Mouse (Mus musculus) cerebellum, postnatal 25 days (tissue): ENCODE measurements around the gene Atg4b.
A peak's percentile ranks its signal among the peaks of the same experiment; 100 is the strongest.
"Not testable (repeated sequence)": the region's sequence is repeated elsewhere in the genome, so short reads cannot be mapped to it uniquely, and the experiment has no call there.

Experiments
- DNase-seq, 2 experiments: peaks; one replicate each; pipeline ENCODE4 v3.0.0; 2021; ENCODE audit warnings: mixed read lengths in 2 of 2

Gene Atg4b

GRCm38 (mm10) chr1:93823796-93824495, 72.6 kb downstream of the Atg4b start:
- DNase-seq, result no peak

GRCm38 (mm10) chr1:93824609-93825008, 73.3 kb downstream of the Atg4b start, which contains the start of gene D2hgdh:
TSS of gene D2hgdh (plus strand) at chr1:93824909.
- DNase-seq, result peak in 1 of 2 experiments; percentile 48

GRCm38 (mm10) chr1:93825105-93825674, 73.9 kb downstream of the Atg4b start:
- DNase-seq, result peak; percentile 97 to 98

DNA sequence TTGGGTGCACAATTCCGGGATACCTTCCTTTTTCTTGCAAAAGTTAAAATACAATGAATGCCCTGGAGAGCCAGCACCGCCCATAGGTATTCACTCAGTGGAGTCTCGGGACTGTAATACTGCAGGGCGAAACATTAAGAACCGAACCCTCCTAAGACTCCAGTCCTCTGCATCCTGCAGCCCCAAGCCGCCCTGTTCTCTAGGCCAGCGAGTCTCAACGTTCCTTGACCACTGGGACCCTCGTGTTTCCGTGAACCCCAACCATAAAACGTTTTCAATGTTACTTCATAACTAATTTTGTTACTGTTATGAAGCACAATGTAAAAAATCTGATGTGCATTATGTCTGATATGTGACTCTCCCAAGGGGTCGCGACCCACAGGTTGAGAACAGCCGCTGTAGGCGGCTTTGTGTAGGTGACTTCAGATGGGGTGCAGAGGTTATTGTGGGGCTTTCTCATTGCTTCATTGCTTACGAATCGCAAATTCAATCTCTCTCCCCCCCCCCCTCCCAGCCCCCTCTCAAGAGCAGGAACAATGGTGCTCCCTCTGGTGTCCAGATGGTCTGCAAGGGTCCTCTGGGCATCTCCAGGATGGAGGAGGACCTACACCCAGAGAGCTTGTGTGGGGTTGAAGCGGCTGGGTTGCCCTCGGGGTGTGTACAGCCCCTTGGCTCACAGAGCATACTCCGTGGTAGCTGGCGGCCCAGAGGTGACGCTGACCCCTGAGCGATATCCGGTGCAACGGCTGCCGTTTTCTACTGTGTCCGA, 74.7 kb downstream of the Atg4b start:
- DNase-seq, result peak; percentile 37 to 50

GRCm38 (mm10) chr1:93826540-93826835, 75.2 kb downstream of the Atg4b start:
- no peak for DNase-seq

DNA sequence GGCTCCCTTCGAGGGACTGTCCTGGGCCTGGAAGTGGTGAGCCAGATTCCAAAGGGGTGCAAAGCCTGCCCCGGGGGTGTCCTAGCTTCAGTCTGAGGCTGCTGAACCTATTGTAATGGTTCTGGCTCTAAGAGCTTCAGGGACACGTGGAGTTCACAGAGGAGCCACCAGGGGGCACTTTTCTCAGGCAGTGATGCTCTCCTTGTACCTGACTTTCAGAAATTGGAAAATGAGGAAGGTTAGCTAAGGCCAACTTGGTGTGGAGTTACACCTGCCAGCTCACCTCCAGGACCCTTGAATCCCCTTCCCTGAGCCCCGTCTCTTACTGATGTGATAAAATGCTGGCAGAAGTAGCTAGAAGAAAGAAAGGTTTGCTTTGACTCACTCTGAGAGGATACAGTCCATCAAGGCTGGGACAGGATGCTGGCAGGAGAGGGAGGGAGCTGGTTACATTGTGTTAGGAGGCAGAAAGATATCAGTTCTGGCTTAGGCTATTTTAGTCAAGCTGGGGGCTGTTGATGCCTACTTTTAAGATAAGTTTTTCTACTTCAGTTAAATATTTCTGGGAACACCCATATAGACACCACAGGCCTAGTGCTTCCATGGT, 81.6 kb downstream of the Atg4b start:
- not testable (repeated sequence) for DNase-seq

- DNase-seq, result no peak
Observed at GRCm38 (mm10) chr1:93834671-93835150, 83.4 kb downstream of the Atg4b start.

- DNase-seq, result no peak
Observed at GRCm38 (mm10) chr1:93835211-93835610, 83.9 kb downstream of the Atg4b start.

DNA sequence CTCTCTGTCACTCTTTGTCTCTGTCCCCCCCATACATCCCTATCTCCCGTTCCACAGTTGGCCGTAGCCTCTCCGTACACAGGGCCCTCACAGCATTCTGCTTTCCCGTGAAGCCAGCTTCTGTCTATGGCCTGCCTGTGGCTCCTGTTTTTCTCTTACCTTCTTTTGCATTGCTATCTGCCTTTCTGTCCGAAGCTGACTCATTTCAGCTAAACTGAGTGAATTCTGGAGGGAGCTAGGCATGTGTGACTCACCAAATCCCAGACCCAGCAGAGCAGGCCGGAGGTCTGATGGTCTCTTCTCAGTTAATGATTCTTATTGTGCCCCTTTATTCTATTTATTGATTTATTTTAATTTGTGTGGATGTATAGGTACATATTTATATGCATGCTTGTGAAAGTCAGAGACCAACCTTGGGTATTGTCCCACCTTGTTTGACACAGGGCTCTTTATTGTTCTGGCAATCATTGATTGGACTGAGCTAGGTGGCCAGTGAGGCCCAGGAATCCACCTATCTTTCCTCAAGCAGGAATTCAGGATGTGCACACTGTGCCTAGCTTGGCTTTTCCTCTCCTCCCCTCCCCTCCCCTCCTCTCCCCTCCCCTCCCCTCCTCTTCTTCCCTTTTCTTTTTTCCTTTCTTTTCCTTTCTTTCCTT, 84.7 kb downstream of the Atg4b start:
- DNase-seq, result no peak

DNA sequence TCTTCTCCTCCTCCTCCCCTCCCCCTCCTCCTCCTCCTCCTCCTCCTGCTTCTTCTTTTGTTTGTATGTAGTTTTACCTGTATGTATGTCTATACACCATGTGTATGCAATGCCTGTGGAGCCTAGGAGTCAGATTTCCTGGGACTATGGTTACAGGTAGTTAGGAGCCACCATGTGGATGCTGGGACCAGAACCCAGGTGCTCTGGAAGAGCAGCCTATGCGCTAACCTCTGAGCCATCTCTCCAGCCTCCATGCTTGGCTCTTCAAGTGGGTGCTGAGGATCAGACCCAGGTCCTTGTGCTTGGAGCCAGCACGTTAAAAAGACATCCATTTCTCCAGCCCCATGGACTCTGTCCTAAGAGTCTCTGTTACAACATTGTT, 85.2 kb downstream of the Atg4b start:
- DNase-seq, result no peak

- no peak for DNase-seq
Observed at GRCm38 (mm10) chr1:93837335-93837734, 86.0 kb downstream of the Atg4b start.

DNA sequence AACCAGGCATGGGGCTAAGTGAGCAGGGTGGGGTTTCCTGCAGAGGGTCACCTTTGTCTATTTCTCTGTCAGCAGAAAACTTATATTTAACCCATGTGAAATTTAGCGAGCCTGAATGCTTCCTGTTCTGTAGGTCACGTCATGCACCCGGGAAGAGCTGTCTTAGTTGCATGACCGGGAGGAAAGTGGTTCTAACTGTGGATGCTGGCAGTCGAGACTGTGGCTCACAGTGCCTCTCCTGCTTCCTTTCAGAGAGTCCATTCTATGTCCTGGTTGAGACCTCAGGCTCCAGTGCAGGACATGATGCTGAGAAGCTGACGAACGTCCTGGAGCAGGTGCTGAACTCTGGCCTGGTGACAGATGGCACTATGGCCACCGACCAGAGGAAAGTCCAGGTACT, 87.3 kb downstream of the Atg4b start:
- not testable (repeated sequence) for DNase-seq
